Mouse (Mus musculus): ENCODE data around the gene Gm48551.

Gm48551 gene

GRCm38 (mm10) chr10:81379183-81379553, 5.1 kb upstream of the Gm48551 start:
- in situ Hi-C loops (cut with MboI; ENCODE audit: unreplicated experiment in 2 of 2): loop anchor here in 1 of 2 experiments (25.0 kb wide), 1 partner anchor 1258 kb away; the partner anchor contains the start of gene Tdg

DNA sequence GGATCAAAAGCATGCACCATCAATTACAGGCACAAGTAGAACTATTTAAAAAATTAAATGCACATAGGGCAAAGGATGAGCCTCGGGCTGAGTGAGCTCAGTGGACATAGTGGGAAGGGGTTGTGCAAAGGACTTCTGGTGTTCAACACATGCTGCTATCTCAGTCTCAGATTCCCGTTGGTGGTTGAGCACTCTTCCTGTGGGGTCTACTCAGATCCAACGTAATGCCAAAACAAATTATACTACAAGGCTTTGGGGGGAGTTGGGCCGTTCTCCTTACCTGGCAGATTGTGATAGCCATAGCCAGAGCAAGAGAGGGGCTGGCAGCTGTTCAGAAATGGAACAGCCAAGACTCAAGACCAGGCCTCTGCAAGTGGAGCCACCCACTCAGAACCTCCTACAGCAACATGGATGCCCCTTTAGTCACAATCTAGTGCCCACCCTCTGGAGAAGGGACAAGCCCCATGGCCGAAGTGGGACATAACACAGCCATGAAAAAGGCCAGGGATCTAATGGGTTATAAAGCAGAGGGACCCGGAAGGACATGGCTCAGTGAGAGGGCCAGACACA, 4.4 kb upstream of the Gm48551 start:
- in situ Hi-C loops (cut with MboI; ENCODE audit: unreplicated experiment in 2 of 2): loop anchor here in 1 of 2 experiments (25.0 kb wide), 1 partner anchor 1257 kb away; the partner anchor contains the start of gene Tdg

DNA sequence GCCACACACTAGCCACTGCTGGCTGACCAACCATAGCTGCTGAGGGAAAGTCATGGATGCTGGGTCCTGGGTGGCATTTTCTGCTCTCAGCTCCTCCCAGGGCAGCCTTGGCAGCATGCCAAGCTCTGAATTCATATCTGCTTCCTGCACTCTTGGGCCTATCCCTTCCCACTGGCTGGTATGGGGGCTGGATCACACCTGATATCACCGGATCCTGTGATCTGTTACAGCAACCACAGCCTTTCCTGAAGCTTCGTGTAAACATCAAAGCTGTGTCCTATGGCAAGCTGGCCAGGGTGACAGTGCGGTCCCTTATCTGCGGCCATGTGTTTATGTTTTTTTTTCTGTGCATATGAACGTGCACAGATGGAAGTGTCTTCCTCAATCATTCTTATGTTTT, 2.2 kb upstream of the Gm48551 start:
- in situ Hi-C loops (cut with MboI; ENCODE audit: unreplicated experiment in 2 of 2): loop anchor here in 1 of 2 experiments (25.0 kb wide), 1 partner anchor 1255 kb away; the partner anchor contains the start of gene Tdg

GRCm38 (mm10) chr10:81384605-81384982, 328 bp downstream of the Gm48551 start:
- in situ Hi-C loops (cut with MboI; ENCODE audit: unreplicated experiment in 2 of 2): loop anchor here in 1 of 2 experiments (25.0 kb wide), 1 partner anchor 1253 kb away; the partner anchor contains the start of gene Tdg

- in situ Hi-C loops (cut with MboI; ENCODE audit: unreplicated experiment in 2 of 2): loop anchor here in 1 of 2 experiments (25.0 kb wide), 1 partner anchor 1252 kb away; the partner anchor contains the start of gene Tdg
These were observed 1.5 kb downstream of the Gm48551 start for GRCm38 (mm10) chr10:81385603-81386306.

- in situ Hi-C loops (cut with MboI; ENCODE audit: unreplicated experiment in 2 of 2): loop anchor here in 1 of 2 experiments (25.0 kb wide), 1 partner anchor 1250 kb away; the partner anchor contains the start of gene Tdg
These were observed 3.5 kb downstream of the Gm48551 start for GRCm38 (mm10) chr10:81387716-81388115.

DNA sequence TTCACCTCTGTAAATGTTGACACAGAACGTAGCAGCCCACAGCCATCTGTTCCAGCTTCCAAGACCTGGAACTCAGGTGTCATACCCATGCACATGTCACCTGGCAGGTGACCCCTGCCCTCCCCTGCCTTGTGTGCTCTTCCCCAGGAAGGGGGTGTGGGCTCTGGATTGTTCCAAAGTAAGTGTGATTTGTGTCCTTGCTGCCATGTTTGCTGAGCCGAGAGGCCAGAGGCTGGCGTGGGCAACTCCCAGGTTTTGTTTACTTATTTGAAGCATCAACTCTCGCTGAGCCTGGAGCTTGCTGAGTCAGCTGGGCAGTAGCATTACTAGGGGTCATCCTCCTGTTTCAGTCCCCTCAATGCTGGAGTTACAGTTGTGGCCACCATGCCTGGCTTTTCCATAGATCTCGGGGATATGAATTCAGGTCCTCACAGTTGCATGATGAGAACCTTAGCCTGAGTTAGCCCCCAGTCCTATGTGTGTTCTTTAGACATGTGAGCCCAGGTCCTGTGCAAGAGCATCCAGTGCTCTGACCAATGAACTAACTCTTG, 4.3 kb downstream of the Gm48551 start, which contains the start of gene Gm48552:
Gm48552 (plus strand) TSS at position 501 of the 551 bp plus-strand sequence.
- in situ Hi-C loops (cut with MboI; ENCODE audit: unreplicated experiment in 2 of 2): loop anchor here in 1 of 2 experiments (25.0 kb wide), 1 partner anchor 1249 kb away; the partner anchor contains the start of gene Tdg

GRCm38 (mm10) chr10:81389373-81389772, 5.1 kb downstream of the Gm48551 start:
- in situ Hi-C loops (cut with MboI; ENCODE audit: unreplicated experiment in 2 of 2): loop anchor here in 1 of 2 experiments (25.0 kb wide), 1 partner anchor 1248 kb away; the partner anchor contains the start of gene Tdg

GRCm38 (mm10) chr10:81389801-81390677, 5.8 kb downstream of the Gm48551 start:
- in situ Hi-C loops (cut with MboI; ENCODE audit: unreplicated experiment in 2 of 2): loop anchor here (5.0 to 25.0 kb wide), 4 partner anchors 62 to 1247 kb away; partner anchors contain the start of genes Gna11 (in 1 of the 2) and Tdg (in 1 of the 2)

DNA sequence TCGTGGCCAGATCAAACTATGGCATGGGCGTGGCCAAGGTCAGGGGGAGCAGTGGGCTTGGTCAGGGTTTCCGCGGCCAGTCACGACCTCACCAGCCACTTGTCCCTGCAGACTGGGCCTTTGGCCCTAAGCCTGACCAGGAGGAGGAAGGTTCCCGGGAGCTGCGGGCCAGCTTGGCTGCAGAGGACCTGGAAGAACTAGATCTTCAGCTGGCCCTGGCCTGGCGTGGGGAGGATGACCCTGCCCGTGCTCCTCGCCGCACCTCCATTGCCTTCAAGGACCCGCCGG, 6.4 kb downstream of the Gm48551 start:
- in situ Hi-C loops (cut with MboI; ENCODE audit: unreplicated experiment in 2 of 2): loop anchor here (5.0 to 25.0 kb wide), 4 partner anchors 62 to 1247 kb away; partner anchors contain the start of genes Gna11 (in 1 of the 2) and Tdg (in 1 of the 2)

DNA sequence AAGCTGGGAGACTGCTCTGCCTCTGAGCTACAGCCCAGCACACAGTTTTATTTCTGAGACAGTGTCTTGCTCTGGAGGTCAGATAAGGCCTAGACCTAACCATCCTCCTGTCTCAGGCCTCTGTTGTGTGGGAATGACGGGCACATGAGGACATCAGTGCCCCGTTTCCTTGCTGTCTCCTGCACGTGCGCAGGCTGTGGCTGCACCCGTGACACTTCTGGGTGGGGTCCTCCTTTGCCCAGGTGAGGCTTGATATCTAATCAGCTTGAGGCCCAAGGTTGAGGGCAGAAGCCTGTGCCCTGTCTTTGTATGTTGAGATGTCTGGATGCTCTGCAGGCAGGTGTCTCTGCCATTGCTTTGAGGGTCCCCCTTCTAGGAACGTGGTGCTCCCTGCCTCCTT, 8.0 kb downstream of the Gm48551 start:
- in situ Hi-C loops (cut with MboI; ENCODE audit: unreplicated experiment in 2 of 2): loop anchor here (5.0 to 25.0 kb wide), 4 partner anchors 60 to 1245 kb away; partner anchors contain the start of genes Gna11 (in 1 of the 2) and Tdg (in 1 of the 2)

DNA sequence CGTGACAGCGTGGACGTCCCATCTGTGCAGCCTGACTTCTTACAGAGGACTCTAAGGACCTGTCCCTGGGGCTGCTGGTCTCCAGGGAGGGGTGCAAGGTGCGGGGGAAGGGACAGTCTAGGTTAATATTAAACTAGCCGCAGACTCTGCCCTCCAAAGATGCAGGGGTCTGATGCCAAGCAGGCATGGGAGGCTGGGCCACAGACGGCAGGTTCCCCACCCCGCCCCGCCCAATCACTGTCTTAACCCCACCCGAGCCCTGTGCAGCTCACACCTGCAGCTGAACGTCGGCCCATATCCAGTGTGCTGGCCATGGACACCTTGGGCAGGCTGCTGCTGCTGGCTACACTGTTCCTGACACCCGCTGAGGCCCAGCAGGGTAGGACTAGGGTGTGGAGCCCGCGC, 8.5 kb downstream of the Gm48551 start, which contains the start of gene Smim24:
Smim24 (plus strand) TSS at position 271 of the 405 bp plus-strand sequence.
- in situ Hi-C loops (cut with MboI; ENCODE audit: unreplicated experiment in 2 of 2): loop anchor here (5.0 to 25.0 kb wide), 4 partner anchors 60 to 1245 kb away; partner anchors contain the start of genes Gna11 (in 1 of the 2) and Tdg (in 1 of the 2)

DNA sequence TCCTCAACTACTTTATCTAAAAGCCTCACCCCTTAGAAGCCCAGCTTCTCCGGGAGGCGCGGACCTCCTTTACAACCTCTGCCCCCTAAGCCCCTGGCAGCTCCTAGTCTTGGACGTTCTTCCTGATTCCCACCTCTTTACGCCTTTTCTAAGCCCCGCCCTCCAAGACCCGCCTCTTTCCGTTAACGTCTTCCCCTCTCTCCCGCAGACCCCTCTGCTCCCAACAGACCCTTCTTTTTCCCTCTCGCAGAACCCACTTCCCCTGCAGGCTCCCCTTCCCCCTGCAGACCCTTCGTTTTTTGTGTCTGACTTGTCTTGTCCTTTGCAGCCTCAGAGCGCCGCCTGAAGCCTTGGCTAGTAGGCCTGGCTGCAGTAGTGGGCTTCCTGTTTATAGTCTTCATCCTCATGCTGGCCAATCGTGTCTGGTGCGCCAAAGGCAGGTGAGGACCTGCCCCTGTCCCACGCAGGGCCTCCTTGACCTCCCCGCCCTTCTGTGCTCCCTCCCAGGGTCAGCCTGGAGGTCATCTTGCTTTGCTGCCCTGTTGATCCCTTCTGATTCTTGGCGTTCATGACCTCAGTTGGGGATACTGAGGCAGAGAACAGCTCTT, 9.3 kb downstream of the Gm48551 start:
- in situ Hi-C loops (cut with MboI; ENCODE audit: unreplicated experiment in 2 of 2): loop anchor here (5.0 to 25.0 kb wide), 4 partner anchors 59 to 1244 kb away; partner anchors contain the start of genes Gna11 (in 1 of the 2) and Tdg (in 1 of the 2)

- in situ Hi-C loops (cut with MboI; ENCODE audit: unreplicated experiment in 2 of 2): loop anchor here in 1 of 2 experiments (5.0 to 25.0 kb wide), 3 partner anchors 137 to 1242 kb away; partner anchors contain the start of gene Tdg
These were observed 10.9 kb downstream of the Gm48551 start for GRCm38 (mm10) chr10:81395127-81395526.

DNA sequence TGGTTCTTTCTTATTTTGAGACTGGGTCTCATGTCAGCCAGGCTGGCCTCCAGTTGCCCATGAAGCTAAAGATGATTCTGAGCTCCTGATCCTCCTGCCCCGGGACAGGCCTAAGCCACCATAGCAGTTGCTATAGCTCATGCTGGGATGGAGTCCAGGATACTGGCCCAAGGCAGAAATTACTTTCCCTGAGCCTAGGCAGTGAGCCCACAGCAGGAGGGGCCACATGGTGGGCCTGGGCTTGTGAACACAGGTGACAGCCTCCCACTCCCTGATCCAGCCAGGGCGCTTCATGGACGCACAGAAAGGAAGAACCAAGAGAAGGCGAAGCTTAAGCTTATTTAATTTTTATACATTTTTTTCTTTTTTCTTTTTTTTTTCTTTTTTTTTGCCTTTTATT, 11.6 kb downstream of the Gm48551 start:
- in situ Hi-C loops (cut with MboI; ENCODE audit: unreplicated experiment in 2 of 2): loop anchor here in 1 of 2 experiments (5.0 to 25.0 kb wide), 3 partner anchors 136 to 1241 kb away; partner anchors contain the start of gene Tdg

DNA sequence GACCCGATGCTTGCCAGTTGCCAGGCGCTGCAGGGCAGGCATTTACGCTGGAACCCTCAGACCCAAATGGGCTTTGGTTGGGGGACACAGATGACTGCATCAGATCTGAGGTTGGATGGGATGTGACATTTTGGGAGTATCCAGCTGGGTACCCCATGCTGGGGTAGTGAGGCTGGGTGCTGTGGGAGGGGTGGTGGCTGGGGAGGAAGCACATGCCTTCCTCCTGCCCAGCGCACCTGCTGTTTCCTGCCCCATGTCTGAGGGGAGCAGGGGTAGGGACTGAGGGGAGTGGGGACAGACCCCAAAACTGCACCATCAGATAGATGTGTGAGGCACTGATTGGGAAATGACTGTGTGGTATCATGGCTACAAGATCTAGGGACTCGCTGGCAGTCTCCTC, 12.5 kb downstream of the Gm48551 start:
- in situ Hi-C loops (cut with MboI; ENCODE audit: unreplicated experiment in 2 of 2): loop anchor here in 1 of 2 experiments (5.0 to 25.0 kb wide), 3 partner anchors 136 to 1241 kb away; partner anchors contain the start of gene Tdg

- in situ Hi-C loops (cut with MboI; ENCODE audit: unreplicated experiment in 2 of 2): loop anchor here in 1 of 2 experiments (5.0 to 25.0 kb wide), 3 partner anchors 133 to 1238 kb away; partner anchors contain the start of gene Tdg
These were observed 15.0 kb downstream of the Gm48551 start for GRCm38 (mm10) chr10:81399296-81399695.

DNA sequence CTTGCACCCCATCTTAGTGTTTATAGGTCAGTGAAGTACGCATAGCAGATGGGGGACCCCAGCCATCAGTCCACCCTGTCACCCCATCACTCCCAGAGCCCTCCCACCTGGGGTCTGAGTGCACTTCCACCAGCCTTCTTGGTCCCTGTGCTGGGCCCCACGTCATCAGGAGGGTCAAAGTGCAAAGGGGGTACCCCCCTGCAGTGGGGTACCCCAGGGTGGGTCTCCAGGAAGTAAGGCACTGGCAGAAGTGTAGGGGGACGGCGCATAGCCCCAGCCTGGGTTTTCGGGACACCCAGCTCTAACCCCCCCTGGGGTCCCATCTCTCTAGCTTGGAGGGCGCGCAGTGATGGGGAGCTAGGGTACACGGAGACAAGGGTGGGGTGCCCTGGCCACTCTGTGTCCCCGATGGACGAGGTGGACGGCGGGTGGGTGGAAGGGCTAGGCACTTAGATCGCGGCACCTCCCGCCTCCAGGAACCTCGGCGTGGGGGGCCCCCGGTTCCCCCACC, 15.6 kb downstream of the Gm48551 start:
- in situ Hi-C loops (cut with MboI; ENCODE audit: unreplicated experiment in 2 of 2): loop anchor here (5.0 to 25.0 kb wide), 4 partner anchors 132 to 1237 kb away; partner anchors contain the start of gene Tdg (in 1 of the 2)

All from v-Abl transformed pro-B cells (cell line).